Mouse (Mus musculus): Measurements from ENCODE around the gene Sptlc2. TPM values are rescaled to one million over a fixed set of nuclear protein-coding genes. Genes with fewer than 3 reads are reported as not detected.

Sptlc2 gene
- polyA plus RNA-seq, 1 experiment from 2014 or later, result 55.5 TPM

- DNase-seq (ENCODE audit: low spot score) (no peak), ATAC-seq (ENCODE audit: insufficient read depth, low FRiP score, low TSS enrichment) (no peak)
- Histone ChIP-seq H3K4me1 (ENCODE audit: control insufficient read depth, insufficient read depth, low read length) (no peaks in the 10 kb centered on the region), H3K4me3 (ENCODE audit: low read depth, low read length) (no peak overlapping the region), H3K27me3 (ENCODE audit: control insufficient read depth, insufficient read depth, low read length) (no peaks in the 10 kb centered on the region), H3K4me2 (ENCODE audit: low read depth) (no peak overlapping the region), H3K9me3 (ENCODE audit: control insufficient read depth, low read length) (no peaks in the 10 kb centered on the region), H3K9ac (ENCODE audit: low read length) (no peak overlapping the region), H3K36me3 (ENCODE audit: control insufficient read depth, insufficient read depth, low read length) (no peaks in the 10 kb centered on the region), H3K27ac (ENCODE audit: low read depth, low read length) (no peak overlapping the region)
- WGBS, result 48% methylated on average over 5 of the region's 5 CpGs
Measured at GRCm38 (mm10) chr12:87331908-87332307, 56.2 kb downstream of the Sptlc2 start.

GRCm38 (mm10) chr12:87331053-87331456 is 57.1 kb downstream of the Sptlc2 start:
- Histone ChIP-seq H3K4me1 (ENCODE audit: control insufficient read depth, insufficient read depth, low read length) (no peaks in the 10 kb centered on the region), H3K27me3 (ENCODE audit: control insufficient read depth, insufficient read depth, low read length) (no peaks in the 10 kb centered on the region), H3K4me3 (ENCODE audit: low read depth, low read length) (no peak overlapping the region), H3K4me2 (ENCODE audit: low read depth) (no peak overlapping the region), H3K9me3 (ENCODE audit: control insufficient read depth, low read length) (no peaks in the 10 kb centered on the region), H3K9ac (ENCODE audit: low read length) (no peak overlapping the region), H3K27ac (ENCODE audit: low read depth, low read length) (no peak overlapping the region), H3K36me3 (ENCODE audit: control insufficient read depth, insufficient read depth, low read length) (no peaks in the 10 kb centered on the region)
- 40% methylated on average over 6 of the region's 6 CpGs for WGBS
- ATAC-seq (ENCODE audit: insufficient read depth, low FRiP score, low TSS enrichment) (no peak), DNase-seq (ENCODE audit: low spot score) (no peak)

DNA sequence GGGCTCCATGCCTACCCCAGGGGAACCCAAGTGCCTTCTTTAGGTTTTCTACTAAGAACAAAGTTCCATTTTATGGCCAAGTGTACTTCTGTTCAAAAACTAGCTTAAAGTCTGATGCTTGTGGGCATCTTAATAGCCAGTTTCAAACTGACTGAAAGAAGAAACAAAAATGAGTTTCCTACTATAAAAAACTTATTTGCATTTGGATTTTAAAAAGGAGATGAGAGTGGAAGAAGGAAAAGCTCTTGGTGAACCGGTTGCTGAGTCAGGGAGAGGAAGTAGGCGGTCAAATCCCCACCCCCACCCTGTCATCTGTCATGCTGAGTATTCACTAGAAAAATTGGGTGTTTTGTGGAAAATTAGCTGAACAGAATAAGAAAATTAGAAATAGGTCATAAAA is 57.9 kb downstream of the Sptlc2 start:
- H3K36me3 ChIP-seq (ENCODE audit: control insufficient read depth, insufficient read depth, low read length), result no peaks in the 10 kb centered on the region
- DNase-seq (ENCODE audit: low spot score) (no peak), ATAC-seq (ENCODE audit: insufficient read depth, low FRiP score, low TSS enrichment) (no peak)
- no peaks in the 10 kb centered on the region for H3K27me3 ChIP-seq (ENCODE audit: control insufficient read depth, insufficient read depth, low read length)
- H3K9me3 ChIP-seq (ENCODE audit: control insufficient read depth, low read length), result no peaks in the 10 kb centered on the region
- no peak overlapping the region for H3K4me3 ChIP-seq (ENCODE audit: low read depth, low read length)
- 59% methylated on average over 2 of the region's 2 CpGs for WGBS
- H3K4me2 ChIP-seq (ENCODE audit: low read depth), result no peak overlapping the region
- no peaks in the 10 kb centered on the region for H3K4me1 ChIP-seq (ENCODE audit: control insufficient read depth, insufficient read depth, low read length)
- H3K9ac ChIP-seq (ENCODE audit: low read length), result no peak overlapping the region
- H3K27ac ChIP-seq (ENCODE audit: low read depth, low read length), result no peak overlapping the region

GRCm38 (mm10) chr12:87328025-87328424 is 60.1 kb downstream of the Sptlc2 start:
- Histone ChIP-seq H3K9me3 (ENCODE audit: control insufficient read depth, low read length) (no peaks in the 10 kb centered on the region), H3K9ac (ENCODE audit: low read length) (no peak overlapping the region), H3K4me2 (ENCODE audit: low read depth) (no peak overlapping the region), H3K4me1 (ENCODE audit: control insufficient read depth, insufficient read depth, low read length) (no peaks in the 10 kb centered on the region), H3K36me3 (ENCODE audit: control insufficient read depth, insufficient read depth, low read length) (no peaks in the 10 kb centered on the region), H3K27me3 (ENCODE audit: control insufficient read depth, insufficient read depth, low read length) (no peaks in the 10 kb centered on the region), H3K4me3 (ENCODE audit: low read depth, low read length) (no peak overlapping the region), H3K27ac (ENCODE audit: low read depth, low read length) (no peak overlapping the region)
- ATAC-seq (ENCODE audit: insufficient read depth, low FRiP score, low TSS enrichment) (no peak), DNase-seq (ENCODE audit: low spot score) (no peak)
- 30% methylated on average over 4 of the region's 4 CpGs for WGBS

DNA sequence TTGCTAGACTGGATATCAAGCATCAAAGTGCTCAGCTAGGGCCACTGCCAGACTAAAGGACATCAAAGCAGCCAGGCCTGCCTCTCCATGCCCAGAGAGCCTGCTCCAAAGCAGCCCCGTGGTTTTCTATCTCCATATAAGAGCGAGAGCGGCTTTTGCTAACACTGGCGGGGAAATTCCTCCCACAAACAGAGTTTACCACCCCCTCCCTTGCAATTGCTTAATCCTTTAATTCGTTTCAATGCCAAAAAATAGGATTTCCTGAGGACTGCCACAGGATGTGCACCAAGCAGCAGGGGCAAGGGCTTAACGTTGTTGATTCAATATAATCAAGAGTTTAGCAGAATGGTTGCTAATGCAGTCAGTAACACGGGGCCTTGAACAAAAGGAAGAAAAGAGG is 60.5 kb downstream of the Sptlc2 start:
- 20% methylated on average over 7 of the region's 7 CpGs for WGBS
- Histone ChIP-seq H3K36me3 (ENCODE audit: control insufficient read depth, insufficient read depth, low read length) (no peaks in the 10 kb centered on the region), H3K4me1 (ENCODE audit: control insufficient read depth, insufficient read depth, low read length) (no peaks in the 10 kb centered on the region), H3K9ac (ENCODE audit: low read length) (no peak overlapping the region), H3K4me3 (ENCODE audit: low read depth, low read length) (no peak overlapping the region), H3K4me2 (ENCODE audit: low read depth) (no peak overlapping the region), H3K9me3 (ENCODE audit: control insufficient read depth, low read length) (no peaks in the 10 kb centered on the region), H3K27ac (ENCODE audit: low read depth, low read length) (no peak overlapping the region), H3K27me3 (ENCODE audit: control insufficient read depth, insufficient read depth, low read length) (no peaks in the 10 kb centered on the region)
- DNase-seq (ENCODE audit: low spot score) (no peak), ATAC-seq (ENCODE audit: insufficient read depth, low FRiP score, low TSS enrichment) (no peak)

DNA sequence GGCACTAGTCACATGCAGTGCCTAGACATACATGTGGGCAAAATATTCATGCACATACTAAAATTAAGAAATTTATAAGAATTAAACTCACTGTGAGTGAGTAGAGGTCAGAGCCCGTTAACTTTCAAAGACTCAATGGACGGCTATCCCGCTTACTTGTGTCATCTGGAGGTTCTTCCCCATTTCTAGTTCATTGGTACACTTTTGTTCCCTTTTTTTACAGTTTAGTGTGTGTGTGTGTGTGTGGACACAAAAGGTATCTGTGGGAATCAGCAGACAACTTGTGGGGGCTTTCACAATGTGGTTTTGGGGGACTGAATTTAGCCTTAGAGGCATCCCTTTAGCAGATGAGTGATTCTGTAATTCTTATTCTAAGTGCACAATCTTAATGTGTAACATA is 62.7 kb downstream of the Sptlc2 start:
- ATAC-seq (ENCODE audit: insufficient read depth, low FRiP score, low TSS enrichment) (no peak), DNase-seq (ENCODE audit: low spot score) (no peak)
- WGBS, result 93% methylated on average over 3 of the region's 3 CpGs
- H3K27ac ChIP-seq (ENCODE audit: low read depth, low read length), result no peak overlapping the region
- H3K4me2 ChIP-seq (ENCODE audit: low read depth), result no peak overlapping the region
- no peaks in the 10 kb centered on the region for H3K4me1 ChIP-seq (ENCODE audit: control insufficient read depth, insufficient read depth, low read length)
- no peak overlapping the region for H3K9ac ChIP-seq (ENCODE audit: low read length)
- H3K27me3 ChIP-seq (ENCODE audit: control insufficient read depth, insufficient read depth, low read length), result no peaks in the 10 kb centered on the region
- no peak overlapping the region for H3K4me3 ChIP-seq (ENCODE audit: low read depth, low read length)
- H3K36me3 ChIP-seq (ENCODE audit: control insufficient read depth, insufficient read depth, low read length), result no peaks in the 10 kb centered on the region
- no peaks in the 10 kb centered on the region for H3K9me3 ChIP-seq (ENCODE audit: control insufficient read depth, low read length)

GRCm38 (mm10) chr12:87319229-87319628 is 68.9 kb downstream of the Sptlc2 start:
- DNase-seq (ENCODE audit: low spot score) (no peak), ATAC-seq (ENCODE audit: insufficient read depth, low FRiP score, low TSS enrichment) (no peak)
- Histone ChIP-seq H3K9me3 (ENCODE audit: control insufficient read depth, low read length) (no peaks in the 10 kb centered on the region), H3K27ac (ENCODE audit: low read depth, low read length) (no peak overlapping the region), H3K36me3 (ENCODE audit: control insufficient read depth, insufficient read depth, low read length) (no peaks in the 10 kb centered on the region), H3K4me3 (ENCODE audit: low read depth, low read length) (no peak overlapping the region), H3K9ac (ENCODE audit: low read length) (no peak overlapping the region), H3K27me3 (ENCODE audit: control insufficient read depth, insufficient read depth, low read length) (no peaks in the 10 kb centered on the region), H3K4me1 (ENCODE audit: control insufficient read depth, insufficient read depth, low read length) (no peaks in the 10 kb centered on the region), H3K4me2 (ENCODE audit: low read depth) (no peak overlapping the region)
- 90% methylated on average over 3 of the region's 3 CpGs for WGBS

DNA sequence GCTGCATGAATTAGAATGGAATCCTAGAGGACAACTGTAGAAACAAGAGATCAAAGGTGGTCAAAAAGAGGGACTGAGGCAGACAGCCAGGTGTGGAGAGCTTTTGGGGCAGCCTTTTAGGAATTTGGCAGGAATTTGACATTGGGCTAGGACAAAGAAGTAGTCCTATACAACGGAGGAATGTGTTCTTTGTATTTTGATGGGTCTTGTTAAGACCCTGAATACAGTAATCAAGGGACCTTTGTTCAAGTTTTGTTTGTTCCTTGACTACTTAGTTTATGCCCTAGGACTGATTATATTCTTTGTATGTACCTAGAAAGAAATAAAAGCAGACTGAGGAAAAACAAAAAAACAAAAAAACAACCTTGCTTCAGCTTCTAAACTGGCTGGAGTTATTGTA is 70.2 kb downstream of the Sptlc2 start:
- Histone ChIP-seq H3K36me3 (ENCODE audit: control insufficient read depth, insufficient read depth, low read length) (no peaks in the 10 kb centered on the region), H3K4me3 (ENCODE audit: low read depth, low read length) (no peak overlapping the region), H3K27ac (ENCODE audit: low read depth, low read length) (no peak overlapping the region), H3K4me1 (ENCODE audit: control insufficient read depth, insufficient read depth, low read length) (no peaks in the 10 kb centered on the region), H3K4me2 (ENCODE audit: low read depth) (no peak overlapping the region), H3K27me3 (ENCODE audit: control insufficient read depth, insufficient read depth, low read length) (no peaks in the 10 kb centered on the region), H3K9me3 (ENCODE audit: control insufficient read depth, low read length) (no peaks in the 10 kb centered on the region), H3K9ac (ENCODE audit: low read length) (no peak overlapping the region)
- no peak for DNase-seq (ENCODE audit: low spot score)
- ATAC-seq (ENCODE audit: insufficient read depth, low FRiP score, low TSS enrichment), result no peak
- 46% methylated on average over 1 of the region's 1 CpGs for WGBS

- DNase-seq (ENCODE audit: low spot score) (no peak), ATAC-seq (ENCODE audit: insufficient read depth, low FRiP score, low TSS enrichment) (no peak)
- Histone ChIP-seq H3K27me3 (ENCODE audit: control insufficient read depth, insufficient read depth, low read length) (no peaks in the 10 kb centered on the region), H3K4me1 (ENCODE audit: control insufficient read depth, insufficient read depth, low read length) (no peaks in the 10 kb centered on the region), H3K9ac (ENCODE audit: low read length) (no peak overlapping the region), H3K27ac (ENCODE audit: low read depth, low read length) (no peak overlapping the region), H3K4me2 (ENCODE audit: low read depth) (no peak overlapping the region), H3K36me3 (ENCODE audit: control insufficient read depth, insufficient read depth, low read length) (peaks cover 6% of the 10 kb centered on the region), H3K9me3 (ENCODE audit: control insufficient read depth, low read length) (no peaks in the 10 kb centered on the region), H3K4me3 (ENCODE audit: low read depth, low read length) (no peak overlapping the region)
- WGBS, result 74% methylated on average over 2 of the region's 2 CpGs
Measured at GRCm38 (mm10) chr12:87313098-87313497, 75.1 kb downstream of the Sptlc2 start.

Data from neural tube, embryonic 11.5 days (tissue).